Mouse (Mus musculus) CH12.LX (cell line): ENCODE results near the gene Npc1l1. TPM values are rescaled to one million over a fixed set of nuclear protein-coding genes. Genes with fewer than 3 reads are reported as not detected.
A peak's percentile ranks its signal among the peaks of the same experiment; 100 is the strongest.

Experiments used
- DNase-seq: peaks from one replicate; pipeline ENCODE4 v3.0.0-alpha.2; 2013; ENCODE audit errors: extremely low read depth
- H3K27ac ChIP-seq: 2 replicates; pipeline ENCODE4 v1.5.1; 2012; ENCODE audit warnings: low read depth, mild to moderate bottlenecking, control low read depth, moderate library complexity; ENCODE audit not compliant: insufficient read depth
- H3K27me3 ChIP-seq: replicated peaks from 2 replicates; pipeline ENCODE3; 2012; ENCODE audit warnings: inconsistent platforms
- H3K36me3 ChIP-seq, 2 experiments: replicated peaks in 1 of 2; 2 replicates each; pipeline versions ENCODE3 to v1.6.1; 2012; ENCODE audit warnings: inconsistent platforms in 1 of 2, low read length in 1 of 2, mild to moderate bottlenecking in 1 of 2, mixed read lengths in 1 of 2, moderate library complexity in 1 of 2; ENCODE audit not compliant: control insufficient read depth in 1 of 2, insufficient read depth in 1 of 2
- H3K4me1 ChIP-seq, 2 experiments: 2 replicates each; pipeline ENCODE4 v1.6.1; 2012; ENCODE audit warnings: inconsistent platforms in 1 of 2, moderate library complexity in 1 of 2; ENCODE audit not compliant: insufficient read depth in 2 of 2, control insufficient read depth in 1 of 2
- H3K4me2 ChIP-seq: 2 replicates; pipeline ENCODE4 v1.6.1; 2012; ENCODE audit warnings: low read depth, mild to moderate bottlenecking, control low read depth; ENCODE audit not compliant: poor library complexity, insufficient read depth, severe bottlenecking
- H3K4me3 ChIP-seq, 3 experiments: fragments of 150-350 bp in 1 of 3; sonication (generic) in 1 of 3; replicated peaks in 1 of 3; 2 replicates each; pipeline versions ENCODE3 to v1.5.1; 2011 to 2012; ENCODE audit warnings: low read depth in 2 of 3, low read length in 2 of 3, mild to moderate bottlenecking in 2 of 3, moderate library complexity in 2 of 3, control low read depth in 1 of 3, improper control_type of control experiment in 1 of 3, inconsistent platforms in 1 of 3, mixed read lengths in 1 of 3; ENCODE audit not compliant: poor library complexity in 1 of 3
- H3K79me2 ChIP-seq: replicated peaks from 2 replicates; pipeline ENCODE4 v1.6.1; 2012; ENCODE audit warnings: mild to moderate bottlenecking, moderate library complexity; ENCODE audit not compliant: control insufficient read depth, poor library complexity, insufficient read depth, severe bottlenecking; ENCODE audit errors: extremely low read depth
- H3K9ac ChIP-seq: 2 replicates; pipeline ENCODE4 v1.6.1; 2012; ENCODE audit warnings: low read depth, mild to moderate bottlenecking, control low read depth, moderate library complexity; ENCODE audit not compliant: insufficient read depth
- H3K9me3 ChIP-seq: replicated peaks from 2 replicates; pipeline ENCODE3; 2012; ENCODE audit warnings: low read length, inconsistent platforms, mixed read lengths
- CHD1 ChIP-seq: IDR thresholded peaks from 2 replicates; pipeline ENCODE4 v1.6.1; 2012; ENCODE audit warnings: low read depth, low read length, improper control_type of control experiment, inconsistent platforms
- CTCF ChIP-seq, 2 experiments: IDR thresholded peaks in 1 of 2; conservative IDR thresholded peaks in 1 of 2; 2 replicates each; pipeline ENCODE4 v1.5.1; 2011 to 2012; ENCODE audit warnings: low read depth in 2 of 2, low read length in 2 of 2, improper control_type of control experiment in 1 of 2, inconsistent platforms in 1 of 2, mild to moderate bottlenecking in 1 of 2, moderate library complexity in 1 of 2
- E2F4 ChIP-seq: IDR thresholded peaks from 2 replicates; pipeline ENCODE4 v1.6.1; 2011; ENCODE audit warnings: low read depth, low read length, improper control_type of control experiment; ENCODE audit not compliant: insufficient replicate concordance
- ELF1 ChIP-seq: IDR thresholded peaks from 2 replicates; pipeline ENCODE4 v1.6.1; 2014; ENCODE audit warnings: low read depth, mild to moderate bottlenecking, inconsistent platforms, low read length, improper control_type of control experiment
- EP300 ChIP-seq: IDR thresholded peaks from 2 replicates; pipeline ENCODE4 v1.6.1; 2011; ENCODE audit warnings: low read length, improper control_type of control experiment
- ETS1 ChIP-seq: conservative IDR thresholded peaks from 2 replicates; pipeline ENCODE4 v1.6.1; 2012; ENCODE audit warnings: low read depth, mild to moderate bottlenecking, inconsistent platforms, low read length, improper control_type of control experiment, moderate library complexity
- GABPA ChIP-seq: IDR thresholded peaks from 2 replicates; pipeline ENCODE4 v1.6.1; 2012; ENCODE audit warnings: low read depth, low read length, improper control_type of control experiment, inconsistent platforms; ENCODE audit not compliant: insufficient replicate concordance
- IRF4 ChIP-seq: IDR thresholded peaks from 2 replicates; pipeline ENCODE4 v1.6.1; 2014; ENCODE audit warnings: low read depth, mild to moderate bottlenecking, inconsistent platforms, low read length, improper control_type of control experiment
- JUN ChIP-seq: IDR thresholded peaks from 2 replicates; pipeline ENCODE4 v1.6.1; 2011; ENCODE audit warnings: low read depth, mild to moderate bottlenecking, low read length, improper control_type of control experiment, moderate library complexity; ENCODE audit not compliant: insufficient read depth
- JUND ChIP-seq: conservative IDR thresholded peaks from 2 replicates; pipeline ENCODE4 v1.6.1; 2011; ENCODE audit warnings: low read depth, low read length, improper control_type of control experiment
- KAT2A ChIP-seq: IDR thresholded peaks from 2 replicates; pipeline ENCODE4 v1.6.1; 2012; ENCODE audit warnings: low read length, improper control_type of control experiment, inconsistent platforms; ENCODE audit not compliant: insufficient replicate concordance
- MAFK ChIP-seq: IDR thresholded peaks from 2 replicates; pipeline ENCODE4 v1.6.1; 2011; ENCODE audit warnings: low read length, improper control_type of control experiment; ENCODE audit not compliant: insufficient replicate concordance
- MAX ChIP-seq: IDR thresholded peaks from 2 replicates; pipeline ENCODE4 v1.6.1; 2011; ENCODE audit warnings: low read length, improper control_type of control experiment
- MEF2A ChIP-seq: IDR thresholded peaks from 2 replicates; pipeline ENCODE4 v1.6.1; 2014; ENCODE audit warnings: low read depth, mild to moderate bottlenecking, inconsistent platforms, low read length, improper control_type of control experiment, borderline replicate concordance
- MXI1 ChIP-seq: IDR thresholded peaks from 2 replicates; pipeline ENCODE4 v1.6.1; 2011; ENCODE audit warnings: mild to moderate bottlenecking, low read depth, low read length, improper control_type of control experiment
- MYC ChIP-seq: IDR thresholded peaks from 2 replicates; pipeline ENCODE4 v1.6.1; 2011; ENCODE audit warnings: low read depth, mild to moderate bottlenecking, improper control_type of control experiment, low read length
- NELFE ChIP-seq: IDR thresholded peaks from 2 replicates; pipeline ENCODE4 v1.6.1; 2011; ENCODE audit warnings: low read depth, low read length, improper control_type of control experiment
- PAX5 ChIP-seq: IDR thresholded peaks from 2 replicates; pipeline ENCODE4 v1.6.1; 2012; ENCODE audit warnings: low read length, inconsistent platforms, mixed read lengths
- POLR2AphosphoS2 ChIP-seq: IDR thresholded peaks from 2 replicates; pipeline ENCODE4 v1.6.1; 2011; ENCODE audit warnings: low read depth, low read length, improper control_type of control experiment
- SIN3A ChIP-seq: IDR thresholded peaks from 2 replicates; pipeline ENCODE4 v1.6.1; 2012; ENCODE audit warnings: low read length, improper control_type of control experiment, inconsistent platforms
- ZC3H11A ChIP-seq: IDR thresholded peaks from 2 replicates; pipeline ENCODE4 v1.6.1; 2012; ENCODE audit warnings: low read depth, mild to moderate bottlenecking, inconsistent platforms, low read length, improper control_type of control experiment
- ZMIZ1 ChIP-seq: IDR thresholded peaks from 2 replicates; pipeline ENCODE4 v1.6.1; 2012; ENCODE audit warnings: low read depth, mild to moderate bottlenecking, inconsistent platforms, low read length, improper control_type of control experiment
- dilution Hi-C: fragments of 300-500 bp; cut with MboI; formaldehyde crosslinking; loops from 2 replicates; pipeline ENCODE4 v1.14.3; 2020; ENCODE audit warnings: low sequenced_read_pairs; ENCODE audit not compliant: extremely low pct_unique_long_range_greater_than_20kb, extremely low pct_ligation_motif_present
- in situ Hi-C: fragments of 300-500 bp; cut with MboI; formaldehyde crosslinking; loops from 3 replicates; pipeline ENCODE4 v1.14.3; 2019; ENCODE audit warnings: low sequenced_read_pairs, low pct_ligation_motif_present, low pct_unique_long_range_greater_than_20kb, mixed read lengths
- polyA plus RNA-seq: library from polyadenylated mRNA; unstranded; fragments of >175 nt; gene quantifications from 2 replicates; pipeline ENCODE4 v1.2.1, GENCODE M21; 2012; ENCODE audit warnings: low read depth; ENCODE audit not compliant: insufficient read length
- total RNA-seq, 2 experiments: library from RNA; depleted of rRNA; stranded (reverse); fragments of 300-350 nt in 1 of 2; fragments of >200 nt in 1 of 2; gene quantifications; 2 replicates each; pipeline ENCODE4 v1.2.3; 2012 to 2014

The Npc1l1 gene
- total and polyA plus RNA-seq, 3 experiments = 0.05 to 0.09 TPM; not detected in 1

DNA sequence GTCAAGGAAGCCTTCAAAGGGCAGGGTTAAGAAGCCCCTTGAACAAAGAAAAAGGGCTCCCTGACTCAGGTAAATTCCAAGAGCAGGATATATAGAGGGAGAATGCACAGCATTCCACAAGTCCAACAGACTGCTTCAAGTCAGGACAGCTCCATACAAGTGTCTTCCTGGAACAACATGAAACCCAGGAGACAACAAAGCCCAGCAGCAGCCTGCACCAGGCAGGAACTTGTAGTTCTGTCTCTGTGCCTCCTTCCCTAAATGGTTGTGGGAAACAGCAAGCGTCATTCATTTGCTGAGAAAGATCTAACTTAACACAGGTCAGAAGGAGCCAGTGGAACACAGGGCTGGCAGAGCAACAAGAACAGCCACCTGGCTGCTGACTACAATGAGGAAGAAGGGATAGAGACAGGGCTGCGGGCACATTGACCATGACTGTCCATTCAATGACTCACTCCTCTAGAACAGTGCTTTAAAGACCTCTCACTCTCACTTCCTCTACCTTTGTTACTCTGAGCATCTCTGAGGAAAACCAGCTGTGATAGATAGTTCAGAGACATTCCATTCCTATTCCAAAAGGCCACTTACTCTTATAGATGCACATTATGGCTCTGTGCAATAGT, 60.8 kb downstream of the Npc1l1 start:
- Histone ChIP-seq H3K36me3 (peaks cover 0 to 59% of the 10 kb centered on the region in 2 experiments), H3K9me3 (peaks cover 23% of the 10 kb centered on the region), H3K27me3 (no peaks in the 10 kb centered on the region), H3K27ac (no peak overlapping the region), H3K9ac (no peak overlapping the region), H3K4me2 (no peak overlapping the region), H3K4me1 (peaks cover 0 to 23% of the 10 kb centered on the region in 2 experiments; a peak in 2 of 4 replicates), H3K79me2 (peaks cover 14% of the 10 kb centered on the region), H3K4me3 (no peak overlapping the region)
- DNase-seq = peak; percentile 66
- in situ Hi-C loops = loop anchor here (5.0 kb wide), 2 partner anchors 37 to 1697 kb away; no protein-coding TSS in a partner anchor
- dilution Hi-C loops = no loop called here
- TF ChIP-seq SIN3A (no peak), MYC (peak; percentile 75; the same call in 1 of the 2 replicates), POLR2AphosphoS2 (no peak), ETS1 (no peak), MEF2A (no peak), IRF4 (peak; percentile 76), MXI1 (no peak), CTCF (conservative IDR thresholded peaks at IDR 0.05 in 1 of 2, IDR thresholded peaks at IDR 0.05 in 1 of 2; ENCODE audit: low read depth in 2 of 2, low read length in 2 of 2) (no peak), E2F4 (0 out of 2 replicates have a peak, but pooled peaks have one; percentile 21), JUND (peak; percentile 47; the same call in 1 of the 2 replicates), CHD1 (no peak), MAX (peak; percentile 57), EP300 (peak; percentile 85), JUN (peak; percentile 31; the same call in 1 of the 2 replicates), PAX5 (no peak)

DNA sequence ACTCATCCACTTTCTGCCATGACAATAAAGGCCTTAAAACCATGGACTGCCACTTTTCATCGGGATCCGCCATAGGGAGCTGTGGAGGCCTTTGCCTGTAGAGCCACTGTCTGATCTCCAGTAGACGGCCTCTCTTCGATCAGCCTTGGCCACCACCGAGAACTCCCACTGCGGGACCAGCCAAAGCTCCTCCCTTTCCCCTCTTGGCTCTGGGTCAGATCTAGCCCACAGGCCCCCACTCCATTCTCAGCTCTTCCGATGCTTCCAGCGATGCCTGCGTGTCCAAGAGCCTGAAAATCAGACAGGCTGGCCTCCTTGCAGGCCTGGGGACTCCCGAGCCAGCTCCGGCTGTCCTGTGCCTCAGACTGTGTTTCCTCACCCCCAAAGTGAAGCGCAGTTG, 63.6 kb downstream of the Npc1l1 start:
- H3K4me2 ChIP-seq = no peak overlapping the region
- TF ChIP-seq E2F4 (no peak), MAFK (no peak), MEF2A (no peak), ELF1 (no peak), GABPA (no peak), MAX (no peak), PAX5 (no peak), ZC3H11A (no peak), KAT2A (no peak), ZMIZ1 (no peak), JUN (no peak), MYC (no peak), NELFE (no peak)
- in situ Hi-C loops = loop anchor here (5.0 kb wide), 2 partner anchors 34 to 1694 kb away; no protein-coding TSS in a partner anchor
- H3K36me3 ChIP-seq = peaks cover 0 to 65% of the 10 kb centered on the region in 2 experiments
- peaks cover 23% of the 10 kb centered on the region for H3K9me3 ChIP-seq
- H3K79me2 ChIP-seq = peaks cover 8% of the 10 kb centered on the region; the same call in 1 of the 2 replicates
- H3K27ac ChIP-seq = no peak overlapping the region
- peaks cover 0 to 26% of the 10 kb centered on the region in 2 experiments; a peak in 2 of 4 replicates for H3K4me1 ChIP-seq
- no peak for DNase-seq
- no peaks in the 10 kb centered on the region for H3K27me3 ChIP-seq
- no peak overlapping the region for H3K9ac ChIP-seq
- H3K4me3 ChIP-seq = no peak overlapping the region
- dilution Hi-C loops = no loop called here
